ENCODE assay signal across 10 mouse cellular contexts in genomic region chr16:41131053-41131452, GRCm38 (mm10).
DNase-seq lines count a peak whose midpoint lies in the region; ATAC-seq and TF ChIP-seq lines count a peak whose summit lies in the region.
"Had no signal": no experiment of that assay in that cellular context is flagged by ENCODE, and none has a peak within 500 bp of the region (broad histone marks: within the 10 kb centered on the region; RNA-seq: fewer than 3 reads in every experiment).

No protein-coding gene starts in this region.

- no peak overlapping the region for H3K4me3 ChIP-seq in limb, embryonic 11.5 days (ENCODE audit: low read depth, low read length)
- H3K4me3 ChIP-seq in limb, embryonic 10.5 days, result no peak overlapping the region
- H3K4me3 ChIP-seq in heart, embryonic 11.5 days (ENCODE audit: low read depth, low read length), result no peak overlapping the region
- H3K4me3 ChIP-seq in lung, adult 2 months (replicated peaks; ENCODE audit: extremely low read depth, low read depth, low read length), result no peak overlapping the region

- no peak overlapping the region for H3K9ac ChIP-seq in limb, embryonic 11.5 days (ENCODE audit: low read length)
- no peak overlapping the region for H3K9ac ChIP-seq in heart, embryonic 11.5 days (ENCODE audit: low read depth, low read length)

- no peaks in the 10 kb centered on the region for H3K27me3 ChIP-seq in limb, embryonic 11.5 days (ENCODE audit: control insufficient read depth, insufficient read depth, low read length)
- no peaks in the 10 kb centered on the region for H3K27me3 ChIP-seq in limb, embryonic 10.5 days (ENCODE audit: low read depth, poor library complexity, severe bottlenecking)
- no peaks in the 10 kb centered on the region for H3K27me3 ChIP-seq in heart, embryonic 11.5 days (ENCODE audit: control insufficient read depth, insufficient read depth, low read length)

- 76% methylated on average over 4 of the region's 4 CpGs for WGBS in limb, embryonic 11.5 days
- WGBS in limb, embryonic 10.5 days, result 79% methylated on average over 4 of the region's 4 CpGs
- whole genome bisulfite sequencing in heart, embryonic 11.5 days (ENCODE audit: insufficient replicate concordance), result 65% methylated on average over 4 of the region's 4 CpGs
- 65% methylated on average over 4 of the region's 4 CpGs for WGBS in lung, adult 2 months

- no peak for ATAC-seq in limb, embryonic 11.5 days (ENCODE audit: insufficient number of reproducible peaks, low FRiP score, low TSS enrichment, low read depth)
- ATAC-seq in heart, embryonic 11.5 days (replicated peaks; ENCODE audit: insufficient number of reproducible peaks, low FRiP score, low TSS enrichment), result no peak
- ATAC-seq: hindbrain, embryonic 16.5 days had no signal

- no peak overlapping the region for H3K27ac ChIP-seq in limb, embryonic 11.5 days (replicated peaks; ENCODE audit: low read depth, low read length)
- no peak overlapping the region for H3K27ac ChIP-seq in limb, embryonic 10.5 days
- no peak overlapping the region for H3K27ac ChIP-seq in heart, embryonic 11.5 days (ENCODE audit: low read depth, low read length)

- no peak for TF ChIP-seq POLR2A in lung, adult 2 months (IDR thresholded peaks at IDR 0.05; ENCODE audit: borderline replicate concordance, extremely low read depth, low read depth, low read length)

- H3K4me1 ChIP-seq in limb, embryonic 11.5 days (ENCODE audit: control insufficient read depth, insufficient read depth, low read length), result no peaks in the 10 kb centered on the region
- no peaks in the 10 kb centered on the region for H3K4me1 ChIP-seq in limb, embryonic 10.5 days
- no peaks in the 10 kb centered on the region for H3K4me1 ChIP-seq in heart, embryonic 11.5 days (ENCODE audit: control insufficient read depth, insufficient read depth, low read length)
- no peaks in the 10 kb centered on the region for H3K4me1 ChIP-seq in lung, adult 2 months (ENCODE audit: control insufficient read depth, insufficient read depth, low read length)

- no peak overlapping the region for H3K4me2 ChIP-seq in limb, embryonic 11.5 days (ENCODE audit: low read depth, severe bottlenecking)
- no peak overlapping the region for H3K4me2 ChIP-seq in heart, embryonic 11.5 days

- peak; percentile 46 for DNase-seq in embryo, embryonic 10 days (ENCODE audit: low spot score)
- DNase-seq in embryo, embryonic 9.5 days (ENCODE audit: extremely low spot score), result no peak
- DNase-seq in limb, embryonic 11.5 days (ENCODE audit: low spot score), result peak; percentile 23
- no peak for DNase-seq in limb, embryonic 10.5 days (ENCODE audit: low spot score)
- DNase-seq in cerebellum, postnatal 25 days, result peak; percentile 12 to 44
- DNase-seq in retina, embryonic 14.5 days (ENCODE audit: low spot score), result peak; percentile 40
- DNase-seq in lung, adult 2 months, result no peak
- DNase-seq: gastrocnemius, postnatal 10 days had no signal

- H3K9me3 ChIP-seq in limb, embryonic 11.5 days (ENCODE audit: control insufficient read depth, low read length), result no peaks in the 10 kb centered on the region
- H3K9me3 ChIP-seq in limb, embryonic 10.5 days (replicated peaks), result no peaks in the 10 kb centered on the region
- H3K9me3 ChIP-seq in heart, embryonic 11.5 days (replicated peaks; ENCODE audit: control insufficient read depth, low read length), result no peaks in the 10 kb centered on the region

- no peak for TF ChIP-seq CTCF in lung, adult 2 months (IDR thresholded peaks at IDR 0.05; ENCODE audit: insufficient read depth, low read length)

- H3K36me3 ChIP-seq in limb, embryonic 11.5 days (ENCODE audit: control insufficient read depth, insufficient read depth, low read length), result no peaks in the 10 kb centered on the region
- H3K36me3 ChIP-seq in limb, embryonic 10.5 days, result no peaks in the 10 kb centered on the region
- no peaks in the 10 kb centered on the region for H3K36me3 ChIP-seq in heart, embryonic 11.5 days (ENCODE audit: control insufficient read depth, insufficient read depth, low read length)

Comparison
In these comparisons a context has a peak if more than half of its experiments do, and no peak if none do; other contexts are left out.
1. DNase-seq: peak in embryo, embryonic 10 days (single experiment), limb, embryonic 11.5 days (single experiment), cerebellum, postnatal 25 days (2 of 2) and retina, embryonic 14.5 days (single experiment); none in embryo, embryonic 9.5 days (single experiment), limb, embryonic 10.5 days (single experiment) and lung, adult 2 months (single experiment).